Mouse (Mus musculus) midbrain, embryonic 14.5 days (tissue): ENCODE results near the gene Myt1. TPM values are rescaled to one million over a fixed set of nuclear protein-coding genes. Genes with fewer than 3 reads are reported as not detected.
"Not testable (repeated sequence)": the region's sequence is repeated elsewhere in the genome, so short reads cannot be mapped to it uniquely, and the experiment has no call there.

Experiments used
- ATAC-seq: fragments of 200-750 bp; cut with Nextera tagmentation; 2 replicates; pipeline ENCODE4 v1.8.0; 2017; ENCODE audit warnings: moderate number of reproducible peaks, moderate library complexity; ENCODE audit not compliant: low FRiP score, low TSS enrichment
- DNase-seq: peaks from one replicate; pipeline ENCODE4 v3.0.0-alpha.2; 2015
- H3K27ac ChIP-seq: fragments of 300-500 bp; sonication (generic); replicated peaks from 2 replicates; pipeline ENCODE4 v1.5.1; 2014; ENCODE audit warnings: mild to moderate bottlenecking, low read depth, low read length, moderate library complexity
- H3K27me3 ChIP-seq: fragments of 300-500 bp; sonication (generic); 2 replicates; pipeline ENCODE4 v1.6.1; 2014; ENCODE audit warnings: low read length, control low read depth, mixed read lengths; ENCODE audit not compliant: control insufficient read depth, insufficient read depth
- H3K36me3 ChIP-seq: fragments of 300-500 bp; sonication (generic); 2 replicates; pipeline ENCODE4 v1.6.1; 2014; ENCODE audit warnings: low read length, control low read depth; ENCODE audit not compliant: control insufficient read depth, insufficient read depth
- H3K4me1 ChIP-seq: fragments of 300-500 bp; sonication (generic); 2 replicates; pipeline ENCODE4 v1.6.1; 2014; ENCODE audit warnings: mild to moderate bottlenecking, antibody characterized with exemption, low read length, control low read depth; ENCODE audit not compliant: control insufficient read depth, insufficient read depth
- H3K4me2 ChIP-seq: fragments of 300-500 bp; sonication (generic); 2 replicates; pipeline ENCODE4 v1.6.1; 2014; ENCODE audit warnings: mild to moderate bottlenecking, low read length, moderate library complexity
- H3K4me3 ChIP-seq: fragments of 300-500 bp; sonication (generic); replicated peaks from 2 replicates; pipeline ENCODE4 v1.5.1; 2014; ENCODE audit warnings: low read depth, low read length
- H3K9ac ChIP-seq: fragments of 300-500 bp; sonication (generic); replicated peaks from 2 replicates; pipeline ENCODE4 v1.6.1; 2014; ENCODE audit warnings: mild to moderate bottlenecking, low read length, moderate library complexity
- H3K9me3 ChIP-seq: fragments of 300-500 bp; sonication (generic); 2 replicates; pipeline ENCODE4 v1.6.1; 2016; ENCODE audit warnings: low read length, control low read depth, mixed read lengths; ENCODE audit not compliant: control insufficient read depth
- WGBS: fragments of 180-500 bp; shearing (Covaris S2); extraction: QIAGEN DNeasy Blood & Tissue Kit; methylation state at CpG from one replicate; pipeline ENCODE4 v1.1.7; 2014; 5-methylcytosine and 5-hydroxymethylcytosine counted together
- polyA plus RNA-seq: library from polyadenylated mRNA; unstranded; fragments of >200 nt; fragmentation: Nextera tagmentation; extraction: Ambion mirVana; gene quantifications from 2 replicates; pipeline ENCODE4 v1.2.1, GENCODE M21; 2014

The Myt1 gene
- polyA plus RNA-seq, 1 experiment from 2014 or later = 31.3 TPM

- 87% methylated on average over 8 of the region's 8 CpGs for WGBS
- not testable (repeated sequence) for H3K9ac ChIP-seq, DNase-seq, H3K4me2 ChIP-seq, H3K9me3 ChIP-seq, ATAC-seq, H3K27me3 ChIP-seq, H3K4me1 ChIP-seq, H3K27ac ChIP-seq, H3K4me3 ChIP-seq
- H3K36me3 ChIP-seq = peaks cover 89% of the 10 kb centered on the region
Observed at GRCm38 (mm10) chr2:181793186-181793585, 30.1 kb downstream of the Myt1 start.

- H3K36me3 ChIP-seq = peaks cover 71% of the 10 kb centered on the region
- H3K27ac ChIP-seq = no peak overlapping the region
- no peak for ATAC-seq
Observed at GRCm38 (mm10) chr2:181795641-181796130, 32.6 kb downstream of the Myt1 start.

GRCm38 (mm10) chr2:181797672-181798071 is 34.5 kb downstream of the Myt1 start:
- Histone ChIP-seq H3K4me2 (no peak overlapping the region), H3K36me3 (peaks cover 74% of the 10 kb centered on the region), H3K4me1 (no peaks in the 10 kb centered on the region), H3K4me3 (no peak overlapping the region), H3K9ac (no peak overlapping the region), H3K27ac (no peak overlapping the region), H3K27me3 (no peaks in the 10 kb centered on the region), H3K9me3 (no peaks in the 10 kb centered on the region)
- ATAC-seq (no peak), DNase-seq (no peak)
- WGBS = 76% methylated on average over 8 of the region's 8 CpGs

More at GRCm38 (mm10) chr2:181795641-181796130, 32.6 kb downstream of the Myt1 start:
- no peaks in the 10 kb centered on the region for H3K9me3 ChIP-seq
- no peak overlapping the region for H3K4me3 ChIP-seq
- no peak for DNase-seq
- no peaks in the 10 kb centered on the region for H3K27me3 ChIP-seq
- H3K9ac ChIP-seq = no peak overlapping the region
- H3K4me1 ChIP-seq = no peaks in the 10 kb centered on the region
- 70% methylated on average over 3 of the region's 3 CpGs for WGBS
- H3K4me2 ChIP-seq = no peak overlapping the region

- H3K9me3 ChIP-seq = no peaks in the 10 kb centered on the region
- DNase-seq = no peak
- no peak overlapping the region for H3K27ac ChIP-seq
- no peaks in the 10 kb centered on the region for H3K27me3 ChIP-seq
- H3K4me3 ChIP-seq = no peak overlapping the region
- WGBS = 81% methylated on average over 2 of the region's 2 CpGs
- no peaks in the 10 kb centered on the region for H3K4me1 ChIP-seq
- H3K4me2 ChIP-seq = no peak overlapping the region
- ATAC-seq = no peak
- H3K36me3 ChIP-seq = peaks cover 52% of the 10 kb centered on the region
- no peak overlapping the region for H3K9ac ChIP-seq
Observed at GRCm38 (mm10) chr2:181829032-181829650, 66.0 kb downstream of the Myt1 start.

GRCm38 (mm10) chr2:181832745-181833144 is 69.6 kb downstream of the Myt1 start:
- no peaks in the 10 kb centered on the region for H3K27me3 ChIP-seq
- no peak overlapping the region for H3K4me3 ChIP-seq
- 76% methylated on average over 2 of the region's 2 CpGs for WGBS
- H3K4me2 ChIP-seq = no peak overlapping the region
- peaks cover 20% of the 10 kb centered on the region for H3K36me3 ChIP-seq
- ATAC-seq (no peak), DNase-seq (no peak)
- H3K9ac ChIP-seq = no peak overlapping the region
- H3K9me3 ChIP-seq = no peaks in the 10 kb centered on the region
- H3K4me1 ChIP-seq = peaks cover 3% of the 10 kb centered on the region; the same call in 1 of the 2 replicates
- H3K27ac ChIP-seq = no peak overlapping the region

- Histone ChIP-seq H3K9me3 (no peaks in the 10 kb centered on the region), H3K4me1 (peaks cover 10% of the 10 kb centered on the region; the same call in 1 of the 2 replicates), H3K36me3 (peaks cover 11% of the 10 kb centered on the region), H3K4me3 (peak within 1 kb of the TSS; percentile 65), H3K9ac (peak within 1 kb of the TSS; percentile 66), H3K27ac (peak within 1 kb of the TSS; percentile 86), H3K27me3 (no peaks in the 10 kb centered on the region), H3K4me2 (peak within 1 kb of the TSS; percentile 66)
- WGBS = 1% methylated on average over 35 of the region's 35 CpGs
- ATAC-seq (peak; percentile 99), DNase-seq (peak; percentile 97)
Observed at GRCm38 (mm10) chr2:181837372-181838292, 74.5 kb downstream of the Myt1 start, which contains the start of gene Pcmtd2. Gene Pcmtd2, plus strand, starts transcription at chr2:181837854.

GRCm38 (mm10) chr2:181838293-181838680 is 75.2 kb downstream of the Myt1 start:
- ATAC-seq (peak; percentile 36; the same call in 1 of the 2 replicates), DNase-seq (peak; percentile 38)
- peak overlapping the region; percentile 66 for H3K9ac ChIP-seq
- H3K4me3 ChIP-seq = peak overlapping the region; percentile 65
- H3K4me2 ChIP-seq = peak overlapping the region; percentile 66
- H3K27ac ChIP-seq = peak overlapping the region; percentile 86
- peaks cover 10% of the 10 kb centered on the region; the same call in 1 of the 2 replicates for H3K4me1 ChIP-seq
- under 1% methylated on average over 3 of the region's 3 CpGs for WGBS
- H3K9me3 ChIP-seq = no peaks in the 10 kb centered on the region
- no peaks in the 10 kb centered on the region for H3K27me3 ChIP-seq
- H3K36me3 ChIP-seq = peaks cover 14% of the 10 kb centered on the region

GRCm38 (mm10) chr2:181845709-181846394 is 82.7 kb downstream of the Myt1 start:
- Histone ChIP-seq H3K4me2 (no peak overlapping the region), H3K9ac (no peak overlapping the region), H3K9me3 (no peaks in the 10 kb centered on the region), H3K27ac (no peak overlapping the region), H3K36me3 (peaks cover 65% of the 10 kb centered on the region), H3K4me3 (no peak overlapping the region), H3K4me1 (no peaks in the 10 kb centered on the region), H3K27me3 (no peaks in the 10 kb centered on the region)
- no peak for DNase-seq
- WGBS = 77% methylated on average over 5 of the region's 5 CpGs
- ATAC-seq = no peak
